8 mouse cellular contexts compared by ENCODE assay signal in genomic region chr5:122354492-122355067, GRCm38 (mm10). TPM values are rescaled to one million over a fixed set of nuclear protein-coding genes. Genes with fewer than 3 reads are reported as not detected.
A peak's percentile ranks its signal among the peaks of the same experiment; 100 is the strongest.
DNase-seq lines count a peak whose midpoint lies in the region; ATAC-seq and TF ChIP-seq lines count a peak whose summit lies in the region.

No protein-coding gene starts in this region.

- DNase-seq in liver, adult 2 months (ENCODE audit: extremely low read depth, low read depth, low spot score) = no peak
- DNase-seq in liver = no peak
- DNase-seq in cerebellum, postnatal 14 days = no peak
- DNase-seq in adrenal gland, adult 8-10 months = no peak
- no peak for DNase-seq in Muller cell, postnatal 12 days (ENCODE audit: inconsistent ontology term)

- 0 out of 2 replicates have a peak, but pooled peaks have one; percentile 32 for ATAC-seq in embryonic facial prominence, embryonic 12.5 days (ENCODE audit: insufficient number of reproducible peaks, insufficient read depth, low FRiP score, low TSS enrichment)
- ATAC-seq in intestine, embryonic 16.5 days = peak; percentile 80
- peak; percentile 56; the same call in 1 of the 2 replicates for ATAC-seq in neural tube, embryonic 13.5 days (ENCODE audit: low read depth)

- 0 out of 2 replicates have a peak, but pooled peaks have one; percentile 6 for TF ChIP-seq CTCF in liver, adult 2 months (IDR thresholded peaks at IDR 0.05; ENCODE audit: low read depth, low read length)

- H3K36me3 ChIP-seq in liver, adult 2 months (ENCODE audit: control insufficient read depth, insufficient read depth, low read length) = no peaks in the 10 kb centered on the region
- H3K36me3 ChIP-seq in embryonic facial prominence, embryonic 12.5 days = peaks cover 12% of the 10 kb centered on the region; the same call in 1 of the 2 replicates
- no peaks in the 10 kb centered on the region for H3K36me3 ChIP-seq in intestine, embryonic 16.5 days (ENCODE audit: control insufficient read depth, insufficient read depth, low read length)
- peaks cover 5% of the 10 kb centered on the region; the same call in 1 of the 2 replicates for H3K36me3 ChIP-seq in neural tube, embryonic 13.5 days

- no peaks in the 10 kb centered on the region for H3K27me3 ChIP-seq in liver, adult 2 months (ENCODE audit: control insufficient read depth, insufficient read depth, low read length)
- no peaks in the 10 kb centered on the region for H3K27me3 ChIP-seq in embryonic facial prominence, embryonic 12.5 days
- H3K27me3 ChIP-seq in intestine, embryonic 16.5 days (replicated peaks; ENCODE audit: control insufficient read depth, insufficient read depth, low read length) = no peaks in the 10 kb centered on the region
- no peaks in the 10 kb centered on the region for H3K27me3 ChIP-seq in neural tube, embryonic 13.5 days

- 0 out of 2 replicates have a peak, but pooled peaks have one; percentile 20 for TF ChIP-seq POLR2A in liver, adult 2 months (IDR thresholded peaks at IDR 0.05; ENCODE audit: extremely low read depth, insufficient read depth, low read length)

- H3K4me1 ChIP-seq in liver, adult 2 months (ENCODE audit: control insufficient read depth, insufficient read depth, low read length) = no peaks in the 10 kb centered on the region
- H3K4me1 ChIP-seq in embryonic facial prominence, embryonic 12.5 days = no peaks in the 10 kb centered on the region
- H3K4me1 ChIP-seq in intestine, embryonic 16.5 days (ENCODE audit: control insufficient read depth, insufficient read depth, low read length) = peaks cover 13% of the 10 kb centered on the region
- H3K4me1 ChIP-seq in neural tube, embryonic 13.5 days (replicated peaks) = peaks cover 17% of the 10 kb centered on the region

- WGBS in liver, adult 2 months = 1% methylated on average over 52 of the region's 57 CpGs
- WGBS in embryonic facial prominence, embryonic 12.5 days = under 1% methylated on average over 52 of the region's 57 CpGs
- under 1% methylated on average over 41 of the region's 57 CpGs for WGBS in intestine, embryonic 16.5 days
- under 1% methylated on average over 54 of the region's 57 CpGs for WGBS in neural tube, embryonic 13.5 days

- peak overlapping the region; percentile 82 for H3K4me3 ChIP-seq in liver, adult 2 months (ENCODE audit: insufficient read depth, low read depth, low read length)
- peak overlapping the region; percentile 85 for H3K4me3 ChIP-seq in embryonic facial prominence, embryonic 12.5 days
- peak overlapping the region; percentile 94 for H3K4me3 ChIP-seq in intestine, embryonic 16.5 days (ENCODE audit: low read length)
- peak overlapping the region; percentile 91 for H3K4me3 ChIP-seq in neural tube, embryonic 13.5 days

- H3K27ac ChIP-seq in liver, adult 2 months (replicated peaks; ENCODE audit: insufficient read depth, low read depth, low read length) = peak overlapping the region; percentile 54
- peak overlapping the region; percentile 37 for H3K27ac ChIP-seq in embryonic facial prominence, embryonic 12.5 days
- peak overlapping the region; percentile 78 for H3K27ac ChIP-seq in intestine, embryonic 16.5 days (ENCODE audit: low read length)
- H3K27ac ChIP-seq in neural tube, embryonic 13.5 days (replicated peaks) = peak overlapping the region; percentile 89

- peak overlapping the region; percentile 70 for H3K4me2 ChIP-seq in embryonic facial prominence, embryonic 12.5 days (replicated peaks)
- H3K4me2 ChIP-seq in intestine, embryonic 16.5 days (ENCODE audit: low read depth, low read length) = peak overlapping the region; percentile 57
- peak overlapping the region; percentile 78 for H3K4me2 ChIP-seq in neural tube, embryonic 13.5 days

- peak overlapping the region; percentile 86 for H3K9ac ChIP-seq in liver, adult 2 months (ENCODE audit: low read depth, low read length)
- peak overlapping the region; percentile 75 for H3K9ac ChIP-seq in embryonic facial prominence, embryonic 12.5 days
- peak overlapping the region; percentile 93 for H3K9ac ChIP-seq in intestine, embryonic 16.5 days (ENCODE audit: low read depth, low read length)
- H3K9ac ChIP-seq in neural tube, embryonic 13.5 days = peak overlapping the region; percentile 90

- no peaks in the 10 kb centered on the region for H3K9me3 ChIP-seq in embryonic facial prominence, embryonic 12.5 days
- no peaks in the 10 kb centered on the region for H3K9me3 ChIP-seq in intestine, embryonic 16.5 days (ENCODE audit: control insufficient read depth, low read length)
- no peaks in the 10 kb centered on the region for H3K9me3 ChIP-seq in neural tube, embryonic 13.5 days

- peaks cover 8% of the 10 kb centered on the region; the same call in 1 of the 2 replicates for H3K79me2 ChIP-seq in liver, adult 2 months (ENCODE audit: control insufficient read depth, insufficient read depth, low read length)

RNA-seq across cellular contexts. Expression of gene Vps29, which starts 0.4 kb away (rescaled TPM):
- total RNA-seq in liver, adult 2 months (2014; rRNA removed) = 52.8 and 58.8 TPM in 2 replicates
- 24.9 and 27.9 TPM in 2 replicates for polyA plus RNA-seq in liver, adult 2 months (2012; rRNA removed)
- polyA plus RNA-seq in embryonic facial prominence, embryonic 12.5 days (2016; fragmentation: Nextera tagmentation; extraction: Ambion mirVana) = 178 and 183 TPM in 2 replicates
- polyA plus RNA-seq in intestine, embryonic 16.5 days (2015; fragmentation: Nextera tagmentation; extraction: Ambion mirVana) = 289 and 291 TPM in 2 replicates
- 307 and 327 TPM in 2 replicates for polyA plus RNA-seq in neural tube, embryonic 13.5 days (2015; fragmentation: Nextera tagmentation; extraction: Ambion mirVana)
- 100 to 1,000 TPM; 147 to 170 (median 156) TPM for total RNA-seq in adrenal gland, adult 8-10 months (2022)

RNA-seq across cellular contexts. Expression of gene Rad9b, which starts 0.5 kb away (rescaled TPM):
- total RNA-seq in liver, adult 2 months (2014; rRNA removed) = 3.8 and 4.5 TPM in 2 replicates
- 1.00 and 1.5 TPM in 2 replicates for polyA plus RNA-seq in liver, adult 2 months (2012; rRNA removed)
- polyA plus RNA-seq in embryonic facial prominence, embryonic 12.5 days (2016; fragmentation: Nextera tagmentation; extraction: Ambion mirVana) = 17.1 and 18.7 TPM in 2 replicates
- polyA plus RNA-seq in intestine, embryonic 16.5 days (2015; fragmentation: Nextera tagmentation; extraction: Ambion mirVana) = 7.4 and 7.6 TPM in 2 replicates
- polyA plus RNA-seq in neural tube, embryonic 13.5 days (2015; fragmentation: Nextera tagmentation; extraction: Ambion mirVana) = 18.5 and 18.9 TPM in 2 replicates
- total RNA-seq in adrenal gland, adult 8-10 months (2022) = 1 to 10 TPM; 2.4 to 5.4 (median 4.5) TPM

RNA-seq across cellular contexts. Expression of gene Gpn3, which starts 17.1 kb away (rescaled TPM):
- total RNA-seq in liver, adult 2 months (2014; rRNA removed) = 14.1 and 18.4 TPM in 2 replicates
- 23.5 and 24.6 TPM in 2 replicates for polyA plus RNA-seq in liver, adult 2 months (2012; rRNA removed)
- 70.0 and 77.7 TPM in 2 replicates for polyA plus RNA-seq in embryonic facial prominence, embryonic 12.5 days (2016; fragmentation: Nextera tagmentation; extraction: Ambion mirVana)
- polyA plus RNA-seq in intestine, embryonic 16.5 days (2015; fragmentation: Nextera tagmentation; extraction: Ambion mirVana) = 55.0 and 59.2 TPM in 2 replicates
- polyA plus RNA-seq in neural tube, embryonic 13.5 days (2015; fragmentation: Nextera tagmentation; extraction: Ambion mirVana) = 46.9 and 53.6 TPM in 2 replicates
- 10 to 100 TPM; 31.5 to 38.5 (median 35.0) TPM for total RNA-seq in adrenal gland, adult 8-10 months (2022)

RNA-seq across cellular contexts. Expression of gene Fam216a, which starts 17.6 kb away (rescaled TPM):
- total RNA-seq in liver, adult 2 months (2014; rRNA removed) = 3.4 and 4.2 TPM in 2 replicates
- 2.8 and 3.4 TPM in 2 replicates for polyA plus RNA-seq in liver, adult 2 months (2012; rRNA removed)
- 90.5 and 99.6 TPM in 2 replicates for polyA plus RNA-seq in embryonic facial prominence, embryonic 12.5 days (2016; fragmentation: Nextera tagmentation; extraction: Ambion mirVana)
- polyA plus RNA-seq in intestine, embryonic 16.5 days (2015; fragmentation: Nextera tagmentation; extraction: Ambion mirVana) = 31.8 and 34.0 TPM in 2 replicates
- 135 and 142 TPM in 2 replicates for polyA plus RNA-seq in neural tube, embryonic 13.5 days (2015; fragmentation: Nextera tagmentation; extraction: Ambion mirVana)
- 10 to 100 TPM; 31.1 to 45.8 (median 38.8) TPM for total RNA-seq in adrenal gland, adult 8-10 months (2022)

RNA-seq across cellular contexts. Expression of gene Arpc3, which starts 37.1 kb away (rescaled TPM):
- total RNA-seq in liver, adult 2 months (2014; rRNA removed) = 93.6 and 119 TPM in 2 replicates
- polyA plus RNA-seq in liver, adult 2 months (2012; rRNA removed) = 93.9 and 121 TPM in 2 replicates
- polyA plus RNA-seq in embryonic facial prominence, embryonic 12.5 days (2016; fragmentation: Nextera tagmentation; extraction: Ambion mirVana) = 75.8 and 88.9 TPM in 2 replicates
- polyA plus RNA-seq in intestine, embryonic 16.5 days (2015; fragmentation: Nextera tagmentation; extraction: Ambion mirVana) = 161 and 164 TPM in 2 replicates
- polyA plus RNA-seq in neural tube, embryonic 13.5 days (2015; fragmentation: Nextera tagmentation; extraction: Ambion mirVana) = 163 and 169 TPM in 2 replicates
- 100 to 1,000 TPM; 189 to 253 (median 205) TPM for total RNA-seq in adrenal gland, adult 8-10 months (2022)

Comparison
In these comparisons a context has a peak if more than half of its experiments do, and no peak if none do; other contexts are left out.
1. H3K27ac ChIP-seq: peak in every context shown above with its lines; median percentile 89 in neural tube, embryonic 13.5 days; 78 in intestine, embryonic 16.5 days; 54 in liver, adult 2 months; 37 in embryonic facial prominence, embryonic 12.5 days.